Mouse (Mus musculus): ENCODE data around the gene Glmp.
"Not testable (repeated sequence)": the region's sequence is repeated elsewhere in the genome, so short reads cannot be mapped to it uniquely, and the experiment has no call there.

The Glmp gene

DNA sequence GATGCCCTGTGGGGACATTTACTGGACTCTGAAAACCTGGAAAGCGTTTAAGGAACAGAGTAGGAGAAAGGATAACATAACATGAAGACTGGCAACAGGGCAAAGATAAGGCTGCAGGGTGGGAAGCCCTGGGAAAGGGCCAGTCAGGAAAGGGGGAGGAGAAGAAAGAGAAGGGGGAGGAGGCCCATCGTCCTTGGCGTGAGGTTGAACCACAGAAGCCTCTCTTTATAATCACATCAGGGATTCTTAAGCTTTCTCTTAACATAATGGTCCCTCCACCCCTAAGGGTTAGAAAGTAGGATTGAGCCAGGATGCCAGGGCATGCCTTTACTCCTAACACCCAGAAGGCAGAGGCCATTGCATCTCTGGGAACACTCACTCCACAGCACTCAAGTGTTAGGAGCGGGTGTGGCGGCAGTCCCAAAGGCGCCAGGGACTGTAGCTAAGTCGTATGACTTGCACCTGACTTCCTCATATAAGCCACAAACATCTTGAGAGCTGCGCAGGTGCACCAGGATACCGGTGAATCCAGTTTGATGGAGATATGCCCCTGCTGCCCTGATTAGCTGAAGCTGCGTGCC, 36.6 kb upstream of the Glmp start:
- H3K4me3 ChIP-seq (replicated peaks; ENCODE audit: low read length); H3K27me3 ChIP-seq (ENCODE audit: insufficient read depth, low read length): not testable (repeated sequence)
- peaks cover 48% of the 10 kb centered on the region for H3K36me3 ChIP-seq (ENCODE audit: insufficient read depth, low read length)
- H3K9me3 ChIP-seq (ENCODE audit: low read length) = peaks cover 18% of the 10 kb centered on the region
- peaks cover 57% of the 10 kb centered on the region for H3K4me1 ChIP-seq (replicated peaks; ENCODE audit: low read depth, low read length)
- TF ChIP-seq NANOG (IDR thresholded peaks at IDR 0.05; ENCODE audit: borderline replicate concordance, low read length) = peak; percentile 12; the same call in 1 of the 2 replicates

GRCm38 (mm10) chr3:88291970-88292369, 32.9 kb upstream of the Glmp start:
- Histone ChIP-seq H3K4me3 (replicated peaks; ENCODE audit: low read length) (no peak overlapping the region), H3K27me3 (ENCODE audit: insufficient read depth, low read length) (no peaks in the 10 kb centered on the region), H3K4me1 (replicated peaks; ENCODE audit: low read depth, low read length) (peaks cover 68% of the 10 kb centered on the region), H3K9me3 (ENCODE audit: low read length) (no peaks in the 10 kb centered on the region), H3K36me3 (ENCODE audit: insufficient read depth, low read length) (peaks cover 41% of the 10 kb centered on the region)
- TF ChIP-seq POU5F1 (IDR thresholded peaks at IDR 0.05; ENCODE audit: borderline replicate concordance, low read length) = no peak
- TF ChIP-seq CTCF (conservative IDR thresholded peaks at IDR 0.05; ENCODE audit: low read length) = peak; percentile 53
- TF ChIP-seq NANOG (IDR thresholded peaks at IDR 0.05; ENCODE audit: borderline replicate concordance, low read length) = no peak

GRCm38 (mm10) chr3:88295272-88295671, 29.6 kb upstream of the Glmp start:
- not testable (repeated sequence) for H3K27me3 ChIP-seq (ENCODE audit: insufficient read depth, low read length); H3K9me3 ChIP-seq (ENCODE audit: low read length)
- Histone ChIP-seq H3K4me1 (replicated peaks; ENCODE audit: low read depth, low read length) (peaks cover 63% of the 10 kb centered on the region), H3K36me3 (ENCODE audit: insufficient read depth, low read length) (peaks cover 48% of the 10 kb centered on the region), H3K4me3 (replicated peaks; ENCODE audit: low read length) (peak overlapping the region; percentile 98)

- H3K36me3 ChIP-seq (ENCODE audit: insufficient read depth, low read length) = peaks cover 51% of the 10 kb centered on the region
- H3K4me3 ChIP-seq (replicated peaks; ENCODE audit: low read length) = peak overlapping the region; percentile 98
- peaks cover 68% of the 10 kb centered on the region for H3K4me1 ChIP-seq (replicated peaks; ENCODE audit: low read depth, low read length)
- TF ChIP-seq POU5F1 (IDR thresholded peaks at IDR 0.05; ENCODE audit: borderline replicate concordance, low read length) (no peak), NANOG (IDR thresholded peaks at IDR 0.05; ENCODE audit: borderline replicate concordance, low read length) (no peak), CTCF (conservative IDR thresholded peaks at IDR 0.05; ENCODE audit: low read length) (no peak)
- no peaks in the 10 kb centered on the region for H3K9me3 ChIP-seq (ENCODE audit: low read length)
- H3K27me3 ChIP-seq (ENCODE audit: insufficient read depth, low read length) = no peaks in the 10 kb centered on the region
These were observed 28.7 kb upstream of the Glmp start for GRCm38 (mm10) chr3:88296110-88296560.

- H3K27me3 ChIP-seq (ENCODE audit: insufficient read depth, low read length) = no peaks in the 10 kb centered on the region
- no peaks in the 10 kb centered on the region for H3K9me3 ChIP-seq (ENCODE audit: low read length)
- peaks cover 53% of the 10 kb centered on the region for H3K36me3 ChIP-seq (ENCODE audit: insufficient read depth, low read length)
- H3K4me3 ChIP-seq (replicated peaks; ENCODE audit: low read length) = peak within 1 kb of the TSS; percentile 98
- H3K4me1 ChIP-seq (replicated peaks; ENCODE audit: low read depth, low read length) = peaks cover 67% of the 10 kb centered on the region
- TF ChIP-seq CTCF (conservative IDR thresholded peaks at IDR 0.05; ENCODE audit: low read length) = no peak
- TF ChIP-seq POU5F1 (IDR thresholded peaks at IDR 0.05; ENCODE audit: borderline replicate concordance, low read length) = no peak
- TF ChIP-seq NANOG (IDR thresholded peaks at IDR 0.05; ENCODE audit: borderline replicate concordance, low read length) = no peak
These were observed 28.1 kb upstream of the Glmp start, which contains the start of the genes Tsacc and Cct3 for GRCm38 (mm10) chr3:88296561-88297318. Gene Tsacc (minus strand): TSS chr3:88296999. Gene Cct3 (plus strand): TSS chr3:88297116.

DNA sequence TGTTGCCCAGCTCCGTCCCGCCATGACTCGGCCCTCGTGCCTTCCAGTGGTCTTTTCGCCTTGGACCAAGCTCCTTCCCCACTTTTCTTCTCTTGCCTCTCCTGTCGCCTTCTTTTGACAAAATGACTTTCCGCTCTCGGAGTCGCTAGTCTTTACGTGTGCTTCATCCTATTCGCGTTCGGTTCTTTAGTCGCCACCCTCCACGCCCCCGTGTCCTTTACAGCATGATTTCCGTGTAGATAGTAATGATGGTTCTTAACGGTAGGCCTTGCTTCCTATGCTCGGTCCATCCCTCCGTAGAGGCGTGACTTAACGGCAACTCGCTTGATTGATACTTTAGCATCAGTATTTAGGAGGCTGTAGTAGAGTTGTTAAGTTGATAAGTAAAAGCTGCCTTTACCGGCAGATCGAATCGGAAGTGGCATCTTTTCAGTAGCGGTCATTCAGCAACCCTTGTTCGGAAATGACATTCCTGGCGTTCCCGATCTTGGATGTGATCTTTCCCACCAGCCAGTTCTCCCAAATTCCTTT, 27.4 kb upstream of the Glmp start:
- Histone ChIP-seq H3K9me3 (ENCODE audit: low read length) (no peaks in the 10 kb centered on the region), H3K4me3 (replicated peaks; ENCODE audit: low read length) (peak overlapping the region; percentile 98), H3K4me1 (replicated peaks; ENCODE audit: low read depth, low read length) (peaks cover 62% of the 10 kb centered on the region), H3K36me3 (ENCODE audit: insufficient read depth, low read length) (peaks cover 60% of the 10 kb centered on the region), H3K27me3 (ENCODE audit: insufficient read depth, low read length) (no peaks in the 10 kb centered on the region)
- TF ChIP-seq POU5F1 (IDR thresholded peaks at IDR 0.05; ENCODE audit: borderline replicate concordance, low read length) = no peak
- TF ChIP-seq NANOG (IDR thresholded peaks at IDR 0.05; ENCODE audit: borderline replicate concordance, low read length) = no peak
- no peak for TF ChIP-seq CTCF (conservative IDR thresholded peaks at IDR 0.05; ENCODE audit: low read length)

DNA sequence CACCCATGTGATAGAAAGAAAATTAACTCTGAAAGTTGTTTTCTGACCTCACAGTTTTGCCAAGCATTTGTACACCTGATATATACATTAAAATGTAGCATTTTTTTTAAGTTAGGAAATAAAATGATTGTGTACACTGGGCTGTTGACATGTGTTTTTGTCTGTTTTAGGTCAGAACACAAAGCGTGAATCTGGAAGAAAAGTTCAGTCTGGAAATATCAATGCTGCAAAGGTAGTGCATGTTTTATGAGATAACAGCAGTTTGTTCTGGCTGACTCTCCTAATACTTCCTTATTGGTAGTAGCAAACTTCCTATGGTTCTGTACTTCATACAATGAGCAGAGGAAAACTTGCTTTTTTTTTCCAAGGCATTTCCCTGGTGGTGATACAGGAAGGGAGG, 25.7 kb upstream of the Glmp start:
- peaks cover 68% of the 10 kb centered on the region for H3K4me1 ChIP-seq (replicated peaks; ENCODE audit: low read depth, low read length)
- H3K9me3 ChIP-seq (ENCODE audit: low read length) = no peaks in the 10 kb centered on the region
- H3K36me3 ChIP-seq (ENCODE audit: insufficient read depth, low read length) = peaks cover 68% of the 10 kb centered on the region
- no peak for TF ChIP-seq CTCF (conservative IDR thresholded peaks at IDR 0.05; ENCODE audit: low read length)
- TF ChIP-seq NANOG (IDR thresholded peaks at IDR 0.05; ENCODE audit: borderline replicate concordance, low read length) = no peak
- no peak for TF ChIP-seq POU5F1 (IDR thresholded peaks at IDR 0.05; ENCODE audit: borderline replicate concordance, low read length)
- H3K4me3 ChIP-seq (replicated peaks; ENCODE audit: low read length) = peak overlapping the region; percentile 98
- no peaks in the 10 kb centered on the region for H3K27me3 ChIP-seq (ENCODE audit: insufficient read depth, low read length)

DNA sequence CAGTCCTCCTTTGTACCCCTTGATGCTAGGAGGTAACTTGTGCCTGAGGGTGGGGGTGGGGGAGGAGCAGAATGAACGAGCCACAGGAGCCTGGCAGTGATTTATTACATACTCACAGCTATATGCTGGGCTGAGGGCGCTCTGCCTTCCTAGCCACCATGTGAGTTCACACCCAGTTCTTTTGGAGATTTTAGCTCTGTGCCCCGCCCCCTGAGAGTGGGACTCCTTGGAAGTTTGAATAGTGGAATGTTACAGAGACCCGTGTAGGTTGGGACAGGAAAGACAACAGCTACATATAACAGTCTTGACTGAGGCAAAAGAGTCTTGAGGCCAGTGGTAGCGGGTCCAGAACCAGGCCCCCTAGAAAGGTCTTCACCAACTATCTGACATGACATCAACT, 4.1 kb downstream of the Glmp start:
- peaks cover 51% of the 10 kb centered on the region for H3K36me3 ChIP-seq (ENCODE audit: insufficient read depth, low read length)
- peaks cover 77% of the 10 kb centered on the region for H3K4me1 ChIP-seq (replicated peaks; ENCODE audit: low read depth, low read length)
- H3K27me3 ChIP-seq (ENCODE audit: insufficient read depth, low read length) = peaks cover 14% of the 10 kb centered on the region
- peak overlapping the region; percentile 51 for H3K4me3 ChIP-seq (replicated peaks; ENCODE audit: low read length)
- TF ChIP-seq CTCF (conservative IDR thresholded peaks at IDR 0.05; ENCODE audit: low read length) = no peak
- H3K9me3 ChIP-seq (ENCODE audit: low read length) = no peaks in the 10 kb centered on the region
